Mouse (Mus musculus): ENCODE results near the gene Rab37.

- TF ChIP-seq CTCF (IDR thresholded peaks at IDR 0.05; ENCODE audit: low read depth) (no peak), EP300 (IDR thresholded peaks at IDR 0.05; ENCODE audit: low read depth) (no peak)
These were observed 76.5 kb downstream of the Rab37 start for GRCm38 (mm10) chr11:115167631-115168249.

Data from liver, postnatal 0 days (tissue).